Mouse (Mus musculus): ENCODE results near the gene Relb.

DNA sequence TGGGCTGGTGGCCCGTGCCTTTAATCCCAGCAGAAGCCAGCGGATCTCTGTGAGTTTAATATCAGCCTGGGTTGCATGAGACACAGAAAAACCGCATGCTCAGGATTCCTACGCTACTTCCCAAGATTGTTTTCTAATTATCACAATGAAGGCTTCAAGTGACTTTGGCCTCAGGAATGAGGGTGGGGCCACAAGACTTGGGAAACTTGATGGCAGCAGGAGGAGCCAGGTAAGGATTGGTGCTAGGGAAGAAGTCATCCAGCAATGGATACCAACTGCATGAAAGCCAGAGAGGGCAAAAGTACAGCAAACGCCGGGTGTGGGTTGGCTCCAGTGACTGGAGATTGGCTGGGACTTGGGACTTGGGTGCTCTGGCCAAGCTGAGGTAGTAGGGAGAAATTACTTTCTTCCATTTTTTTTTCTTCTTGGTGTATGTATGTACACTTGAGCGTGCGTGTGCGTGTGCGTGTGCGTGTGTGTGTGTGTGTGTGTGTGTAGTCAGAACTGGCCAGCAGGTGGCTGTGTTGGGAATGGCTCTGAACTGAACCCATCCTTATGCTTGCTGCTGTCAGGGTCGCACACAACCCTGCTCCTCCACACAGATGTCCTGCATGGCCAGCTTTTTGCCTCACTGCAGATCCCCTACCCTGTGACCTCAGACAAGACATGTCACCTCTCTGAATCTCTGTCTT, 19.5 kb downstream of the Relb start:
- TF ChIP-seq CTCF (IDR thresholded peaks at IDR 0.05; ENCODE audit: low read depth, low read length) = no peak
- TF ChIP-seq TAL1 (conservative IDR thresholded peaks at IDR 0.05; ENCODE audit: low read depth, low read length) = no peak
- no peak for TF ChIP-seq GATA1 (IDR thresholded peaks at IDR 0.05; ENCODE audit: borderline replicate concordance, low read length)

All from G1E (cell line).